Mouse (Mus musculus) kidney, embryonic 14.5 days (tissue): Measurements from ENCODE around the gene Sugct. TPM values are rescaled to one million over a fixed set of nuclear protein-coding genes. Genes with fewer than 3 reads are reported as not detected.

Experiments used
- ATAC-seq: fragments of 200-750 bp; cut with Nextera tagmentation; 2 replicates; pipeline ENCODE4 v1.8.0; 2017; ENCODE audit warnings: moderate number of reproducible peaks, mild to moderate bottlenecking, moderate TSS enrichment, moderate library complexity; ENCODE audit not compliant: low FRiP score, low TSS enrichment
- H3K27ac ChIP-seq: fragments of 300-500 bp; sonication (generic); 2 replicates; pipeline ENCODE4 v1.5.1; 2014; ENCODE audit warnings: low read depth, mild to moderate bottlenecking, low read length, moderate library complexity, mixed read lengths
- H3K27me3 ChIP-seq: fragments of 300-500 bp; sonication (generic); 2 replicates; pipeline ENCODE4 v1.6.1; 2014; ENCODE audit warnings: mild to moderate bottlenecking, low read length; ENCODE audit not compliant: control insufficient read depth, insufficient read depth
- H3K36me3 ChIP-seq: fragments of 300-500 bp; sonication (generic); 2 replicates; pipeline ENCODE4 v1.6.1; 2014; ENCODE audit warnings: low read length, mixed read lengths; ENCODE audit not compliant: control insufficient read depth, insufficient read depth
- H3K4me1 ChIP-seq: fragments of 300-500 bp; sonication (generic); 2 replicates; pipeline ENCODE4 v1.6.1; 2014; ENCODE audit warnings: low read length, mixed read lengths; ENCODE audit not compliant: control insufficient read depth, insufficient read depth
- H3K4me2 ChIP-seq: fragments of 300-500 bp; sonication (generic); replicated peaks from 2 replicates; pipeline ENCODE4 v1.6.1; 2014; ENCODE audit warnings: low read depth, mild to moderate bottlenecking, low read length
- H3K4me3 ChIP-seq: fragments of 300-500 bp; sonication (generic); 2 replicates; pipeline ENCODE4 v1.5.1; 2014; ENCODE audit warnings: mild to moderate bottlenecking, low read length
- H3K9ac ChIP-seq: fragments of 300-500 bp; sonication (generic); 2 replicates; pipeline ENCODE4 v1.6.1; 2014; ENCODE audit warnings: low read depth, mild to moderate bottlenecking, low read length, moderate library complexity
- H3K9me3 ChIP-seq: fragments of 300-500 bp; sonication (generic); 2 replicates; pipeline ENCODE4 v1.6.1; 2016; ENCODE audit warnings: low read length; ENCODE audit not compliant: control insufficient read depth
- WGBS: fragments of 180-500 bp; shearing (Covaris S2); extraction: QIAGEN DNeasy Blood & Tissue Kit; methylation state at CpG from one replicate; pipeline ENCODE4 v1.1.7; 2014; 5-methylcytosine and 5-hydroxymethylcytosine counted together
- polyA plus RNA-seq: library from polyadenylated mRNA; unstranded; fragments of >200 nt; fragmentation: Nextera tagmentation; extraction: Ambion mirVana; gene quantifications from 2 replicates; pipeline ENCODE4 v1.2.1, GENCODE M21; 2014

The Sugct gene
- polyA plus RNA-seq, 1 experiment from 2014 or later, result 6.9 TPM

- 92% methylated on average over 12 of the region's 12 CpGs for WGBS
- Histone ChIP-seq H3K9me3 (no peaks in the 10 kb centered on the region), H3K4me2 (no peak overlapping the region), H3K4me3 (no peak overlapping the region), H3K4me1 (no peaks in the 10 kb centered on the region), H3K9ac (no peak overlapping the region), H3K27ac (no peak overlapping the region), H3K36me3 (no peaks in the 10 kb centered on the region), H3K27me3 (no peaks in the 10 kb centered on the region)
- no peak for ATAC-seq
Observed at GRCm38 (mm10) chr13:16938552-16939465, 756.5 kb downstream of the Sugct start.

- 88% methylated on average over 11 of the region's 11 CpGs for WGBS
- Histone ChIP-seq H3K4me2 (no peak overlapping the region), H3K4me1 (no peaks in the 10 kb centered on the region), H3K27ac (no peak overlapping the region), H3K9me3 (no peaks in the 10 kb centered on the region), H3K4me3 (no peak overlapping the region), H3K9ac (no peak overlapping the region), H3K27me3 (no peaks in the 10 kb centered on the region), H3K36me3 (no peaks in the 10 kb centered on the region)
- no peak for ATAC-seq
Observed at GRCm38 (mm10) chr13:16937422-16938202, 757.7 kb downstream of the Sugct start.

- Histone ChIP-seq H3K27ac (no peak overlapping the region), H3K4me2 (no peak overlapping the region), H3K4me1 (no peaks in the 10 kb centered on the region), H3K9me3 (no peaks in the 10 kb centered on the region), H3K4me3 (no peak overlapping the region), H3K9ac (no peak overlapping the region), H3K27me3 (no peaks in the 10 kb centered on the region), H3K36me3 (no peaks in the 10 kb centered on the region)
- ATAC-seq, result no peak
- 83% methylated on average over 1 of the region's 1 CpGs for WGBS
Observed at GRCm38 (mm10) chr13:16935029-16935428, 760.3 kb downstream of the Sugct start.

- H3K27me3 ChIP-seq, result no peaks in the 10 kb centered on the region
- no peaks in the 10 kb centered on the region for H3K9me3 ChIP-seq
- no peak overlapping the region for H3K4me3 ChIP-seq
- no peak overlapping the region for H3K27ac ChIP-seq
- no peak for ATAC-seq
- no peak overlapping the region for H3K9ac ChIP-seq
- H3K4me1 ChIP-seq, result no peaks in the 10 kb centered on the region
- 89% methylated on average over 4 of the region's 4 CpGs for WGBS
- no peak overlapping the region for H3K4me2 ChIP-seq
- no peaks in the 10 kb centered on the region for H3K36me3 ChIP-seq
Observed at GRCm38 (mm10) chr13:16933600-16933999, 761.8 kb downstream of the Sugct start.

- Histone ChIP-seq H3K4me2 (no peak overlapping the region), H3K4me3 (no peak overlapping the region)
Observed at GRCm38 (mm10) chr13:16921305-16921704, 774.0 kb downstream of the Sugct start.

GRCm38 (mm10) chr13:16915697-16916096 is 779.7 kb downstream of the Sugct start:
- H3K36me3 ChIP-seq, result no peaks in the 10 kb centered on the region
- no peak for ATAC-seq

More at GRCm38 (mm10) chr13:16921305-16921704, 774.0 kb downstream of the Sugct start:
- H3K9ac ChIP-seq, result no peak overlapping the region
- H3K4me1 ChIP-seq, result no peaks in the 10 kb centered on the region
- no peaks in the 10 kb centered on the region for H3K9me3 ChIP-seq
- no peak overlapping the region for H3K27ac ChIP-seq
- no peaks in the 10 kb centered on the region for H3K36me3 ChIP-seq
- H3K27me3 ChIP-seq, result no peaks in the 10 kb centered on the region
- 49% methylated on average over 4 of the region's 4 CpGs for WGBS
- no peak for ATAC-seq

GRCm38 (mm10) chr13:16912214-16912613 is 783.1 kb downstream of the Sugct start:
- H3K36me3 ChIP-seq, result no peaks in the 10 kb centered on the region
- H3K9me3 ChIP-seq, result no peaks in the 10 kb centered on the region
- H3K4me3 ChIP-seq, result no peak overlapping the region
- no peak overlapping the region for H3K9ac ChIP-seq
- ATAC-seq, result no peak
- no peak overlapping the region for H3K4me2 ChIP-seq
- H3K27ac ChIP-seq, result no peak overlapping the region
- H3K4me1 ChIP-seq, result no peaks in the 10 kb centered on the region
- H3K27me3 ChIP-seq, result no peaks in the 10 kb centered on the region

More at GRCm38 (mm10) chr13:16915697-16916096, 779.7 kb downstream of the Sugct start:
- Histone ChIP-seq H3K4me1 (no peaks in the 10 kb centered on the region), H3K9ac (no peak overlapping the region), H3K4me3 (no peak overlapping the region), H3K27ac (no peak overlapping the region), H3K27me3 (no peaks in the 10 kb centered on the region), H3K9me3 (no peaks in the 10 kb centered on the region), H3K4me2 (no peak overlapping the region)

GRCm38 (mm10) chr13:16906974-16907373 is 788.4 kb downstream of the Sugct start:
- Histone ChIP-seq H3K4me2 (no peak overlapping the region), H3K27me3 (no peaks in the 10 kb centered on the region), H3K4me1 (no peaks in the 10 kb centered on the region), H3K9me3 (no peaks in the 10 kb centered on the region), H3K27ac (no peak overlapping the region), H3K9ac (no peak overlapping the region), H3K36me3 (no peaks in the 10 kb centered on the region), H3K4me3 (no peak overlapping the region)
- 94% methylated on average over 1 of the region's 1 CpGs for WGBS
- no peak for ATAC-seq

- WGBS, result 82% methylated on average over 4 of the region's 4 CpGs
- no peak overlapping the region for H3K9ac ChIP-seq
- H3K9me3 ChIP-seq, result no peaks in the 10 kb centered on the region
- no peaks in the 10 kb centered on the region for H3K27me3 ChIP-seq
- no peak for ATAC-seq
- H3K27ac ChIP-seq, result no peak overlapping the region
- H3K4me3 ChIP-seq, result no peak overlapping the region
- no peaks in the 10 kb centered on the region for H3K4me1 ChIP-seq
- no peak overlapping the region for H3K4me2 ChIP-seq
- H3K36me3 ChIP-seq, result no peaks in the 10 kb centered on the region
Observed at GRCm38 (mm10) chr13:16901424-16901823, 793.9 kb downstream of the Sugct start.
